Mouse (Mus musculus) C2C12 (cell line): ENCODE data around the gene Soga1.

Experiments used
- CEBPB ChIP-seq: IDR thresholded peaks from one replicate; pipeline ENCODE4 v1.6.1; 2011; ENCODE audit warnings: low read depth, mild to moderate bottlenecking, control low read depth, moderate library complexity
- CTCF ChIP-seq: IDR thresholded peaks from one replicate; pipeline ENCODE4 v1.5.1; 2011; ENCODE audit not compliant: control insufficient read depth, insufficient read depth, insufficient read length
- FOSL1 ChIP-seq: IDR thresholded peaks from one replicate; pipeline ENCODE4 v1.8.0; 2011; ENCODE audit warnings: mild to moderate bottlenecking, low read length; ENCODE audit not compliant: poor library complexity, insufficient read depth, severe bottlenecking
- MAX ChIP-seq: IDR thresholded peaks from one replicate; pipeline ENCODE4 v1.6.1; 2011; ENCODE audit warnings: mild to moderate bottlenecking, control low read depth
- MYOG ChIP-seq: IDR thresholded peaks from one replicate; pipeline ENCODE4 v1.6.1; 2011; ENCODE audit not compliant: control insufficient read depth, insufficient read length; ENCODE audit errors: extremely low read depth
- USF1 ChIP-seq: IDR thresholded peaks from one replicate; pipeline ENCODE4 v1.6.1; 2011; ENCODE audit warnings: low read depth, mild to moderate bottlenecking, control low read depth, moderate library complexity

GRCm38 (mm10) chr2:157104454-157104853 lies 25.4 kb upstream of the Soga1 start:
- TF ChIP-seq CTCF: no peak
- TF ChIP-seq CEBPB: no peak
- no peak for TF ChIP-seq MAX
- no peak for TF ChIP-seq MYOG
- no peak for TF ChIP-seq USF1
- TF ChIP-seq FOSL1: no peak
